32 mouse cellular contexts compared by ENCODE assay signal in genomic region chr5:17883357-17883875, GRCm38 (mm10).
"Had no signal": no experiment of that assay in that cellular context is flagged by ENCODE, and none has a peak within 500 bp of the region (broad histone marks: within the 10 kb centered on the region; RNA-seq: fewer than 3 reads in every experiment).

No protein-coding gene starts in this region.

- H3K9me3 ChIP-seq: limb, embryonic 10.5 days; limb, embryonic 12.5 days; limb, embryonic 13.5 days; limb, embryonic 15.5 days; liver, embryonic 12.5 days; liver, embryonic 13.5 days; liver, embryonic 15.5 days; lung, embryonic 15.5 days; megakaryocyte, embryonic 14.5 days; midbrain, embryonic 10.5 days; midbrain, embryonic 12.5 days; midbrain, embryonic 13.5 days; midbrain, embryonic 15.5 days; neural tube, embryonic 12.5 days; neural tube, embryonic 13.5 days had no signal

- H3K4me3 ChIP-seq: left cerebral cortex, adult 2 months; limb, embryonic 10.5 days; limb, embryonic 12.5 days; limb, embryonic 13.5 days; limb, embryonic 15.5 days; liver, embryonic 12.5 days; liver, embryonic 13.5 days; liver, embryonic 15.5 days; lung, embryonic 15.5 days; megakaryocyte, embryonic 14.5 days; midbrain, embryonic 10.5 days; midbrain, embryonic 12.5 days; midbrain, embryonic 13.5 days; midbrain, embryonic 15.5 days; myocyte; neural tube, embryonic 12.5 days; neural tube, embryonic 13.5 days had no signal

- H3K27ac ChIP-seq: left cerebral cortex, adult 2 months; limb, embryonic 10.5 days; limb, embryonic 12.5 days; limb, embryonic 13.5 days; limb, embryonic 15.5 days; liver, embryonic 12.5 days; liver, embryonic 13.5 days; liver, embryonic 14.5 days; liver, embryonic 15.5 days; lung, embryonic 15.5 days; macrophage; midbrain, embryonic 10.5 days; midbrain, embryonic 12.5 days; midbrain, embryonic 13.5 days; midbrain, embryonic 15.5 days; neural tube, embryonic 12.5 days; neural tube, embryonic 13.5 days had no signal

- DNase-seq: left cerebral cortex, postnatal 4 days; liver; liver, embryonic 13.5 days; liver, postnatal 0 days; lung, adult 18-20 months; lung, adult 2 months; lung, embryonic 14.5 days; lung, postnatal 10 days; lung, postnatal 14 days; lung, postnatal 36 days; lung, postnatal 4 days; midbrain, embryonic 14.5 days had no signal

- H3K36me3 ChIP-seq: limb, embryonic 10.5 days; limb, embryonic 12.5 days; limb, embryonic 13.5 days; limb, embryonic 15.5 days; liver, embryonic 12.5 days; liver, embryonic 13.5 days; liver, embryonic 15.5 days; lung, embryonic 15.5 days; midbrain, embryonic 10.5 days; midbrain, embryonic 12.5 days; midbrain, embryonic 13.5 days; midbrain, embryonic 15.5 days; neural tube, embryonic 12.5 days; neural tube, embryonic 13.5 days had no signal

- H3K9ac ChIP-seq: limb, embryonic 12.5 days; limb, embryonic 13.5 days; limb, embryonic 15.5 days; liver, embryonic 12.5 days; liver, embryonic 13.5 days; liver, embryonic 14.5 days; liver, embryonic 15.5 days; liver, postnatal 0 days; lung, embryonic 14.5 days; lung, embryonic 15.5 days; midbrain, embryonic 12.5 days; midbrain, embryonic 13.5 days; midbrain, embryonic 15.5 days; neural tube, embryonic 12.5 days; neural tube, embryonic 13.5 days had no signal

- H3K4me2 ChIP-seq: limb, embryonic 12.5 days; limb, embryonic 13.5 days; limb, embryonic 15.5 days; liver, embryonic 12.5 days; liver, embryonic 13.5 days; liver, embryonic 15.5 days; lung, embryonic 14.5 days; lung, embryonic 15.5 days; midbrain, embryonic 11.5 days; midbrain, embryonic 12.5 days; midbrain, embryonic 13.5 days; midbrain, embryonic 15.5 days; neural tube, embryonic 12.5 days; neural tube, embryonic 13.5 days had no signal

- H3K4me1 ChIP-seq: limb, embryonic 10.5 days; limb, embryonic 12.5 days; limb, embryonic 13.5 days; limb, embryonic 15.5 days; liver, embryonic 12.5 days; megakaryocyte, embryonic 14.5 days; midbrain, embryonic 10.5 days; midbrain, embryonic 12.5 days; midbrain, embryonic 13.5 days; midbrain, embryonic 15.5 days; neural tube, embryonic 12.5 days; neural tube, embryonic 13.5 days had no signal

- ATAC-seq: liver, embryonic 12.5 days; liver, postnatal 0 days; midbrain, embryonic 13.5 days; midbrain, embryonic 15.5 days; midbrain, embryonic 16.5 days had no signal

- H3K27me3 ChIP-seq: limb, embryonic 12.5 days; limb, embryonic 13.5 days; limb, embryonic 15.5 days; liver, embryonic 12.5 days; liver, embryonic 13.5 days; liver, embryonic 15.5 days; lung, embryonic 15.5 days; megakaryocyte, embryonic 14.5 days; midbrain, embryonic 12.5 days; midbrain, embryonic 13.5 days; midbrain, embryonic 15.5 days; neural tube, embryonic 12.5 days; neural tube, embryonic 13.5 days had no signal
